Mouse (Mus musculus): ENCODE results near the gene Slc41a2. TPM values are rescaled to one million over a fixed set of nuclear protein-coding genes. Genes with fewer than 3 reads are reported as not detected.

Slc41a2 gene
- polyA plus RNA-seq, 1 experiment from 2014 or later: 1.0 TPM

- no peak for ATAC-seq (ENCODE audit: insufficient number of reproducible peaks, low FRiP score)
- H3K27ac ChIP-seq (ENCODE audit: poor library complexity, severe bottlenecking): no peak overlapping the region
- WGBS: 65% methylated on average over 4 of the region's 4 CpGs
- no peaks in the 10 kb centered on the region for H3K36me3 ChIP-seq
- H3K4me1 ChIP-seq (replicated peaks): no peaks in the 10 kb centered on the region
- no peak overlapping the region for H3K9ac ChIP-seq
- peaks cover 6% of the 10 kb centered on the region; the same call in 1 of the 2 replicates for H3K9me3 ChIP-seq (replicated peaks)
- H3K4me2 ChIP-seq: no peak overlapping the region
- no peaks in the 10 kb centered on the region for H3K27me3 ChIP-seq (replicated peaks)
- H3K4me3 ChIP-seq: no peak overlapping the region
Measured at GRCm38 (mm10) chr10:83301687-83302086, 36.0 kb downstream of the Slc41a2 start.

DNA sequence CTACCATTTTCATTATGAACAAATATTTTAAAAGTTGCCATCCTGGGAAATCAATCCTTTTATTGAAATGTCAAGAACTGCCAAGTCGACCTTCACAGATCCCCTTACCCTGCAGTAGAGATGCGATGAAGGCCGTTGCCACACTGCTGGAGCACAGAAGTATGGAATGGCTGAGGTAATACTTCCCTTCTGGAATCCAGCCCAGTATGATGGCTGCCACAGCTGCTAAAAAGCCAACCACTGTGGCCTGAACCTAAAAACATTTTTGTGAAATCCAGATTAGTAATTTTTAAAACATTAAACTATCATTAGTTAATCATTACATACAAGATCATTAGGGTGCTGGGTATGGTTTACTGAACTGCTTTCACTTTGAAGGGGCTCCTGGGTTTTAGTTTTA is 36.6 kb downstream of the Slc41a2 start:
- H3K4me2 ChIP-seq: no peak overlapping the region
- H3K9ac ChIP-seq: no peak overlapping the region
- ATAC-seq (ENCODE audit: insufficient number of reproducible peaks, low FRiP score): no peak
- H3K27me3 ChIP-seq (replicated peaks): no peaks in the 10 kb centered on the region
- H3K4me3 ChIP-seq: no peak overlapping the region
- H3K27ac ChIP-seq (ENCODE audit: poor library complexity, severe bottlenecking): no peak overlapping the region
- WGBS: 49% methylated on average over 3 of the region's 3 CpGs
- H3K36me3 ChIP-seq: no peaks in the 10 kb centered on the region
- H3K4me1 ChIP-seq (replicated peaks): no peaks in the 10 kb centered on the region
- peaks cover 6% of the 10 kb centered on the region; the same call in 1 of the 2 replicates for H3K9me3 ChIP-seq (replicated peaks)

GRCm38 (mm10) chr10:83297017-83297416 is 40.7 kb downstream of the Slc41a2 start:
- no peaks in the 10 kb centered on the region for H3K36me3 ChIP-seq
- no peak overlapping the region for H3K27ac ChIP-seq (ENCODE audit: poor library complexity, severe bottlenecking)
- H3K4me1 ChIP-seq (replicated peaks): no peaks in the 10 kb centered on the region
- ATAC-seq (ENCODE audit: insufficient number of reproducible peaks, low FRiP score): no peak
- H3K4me3 ChIP-seq: no peak overlapping the region
- WGBS: 65% methylated on average over 4 of the region's 4 CpGs
- no peak overlapping the region for H3K9ac ChIP-seq
- no peak overlapping the region for H3K4me2 ChIP-seq
- H3K9me3 ChIP-seq (replicated peaks): no peaks in the 10 kb centered on the region
- no peaks in the 10 kb centered on the region for H3K27me3 ChIP-seq (replicated peaks)

DNA sequence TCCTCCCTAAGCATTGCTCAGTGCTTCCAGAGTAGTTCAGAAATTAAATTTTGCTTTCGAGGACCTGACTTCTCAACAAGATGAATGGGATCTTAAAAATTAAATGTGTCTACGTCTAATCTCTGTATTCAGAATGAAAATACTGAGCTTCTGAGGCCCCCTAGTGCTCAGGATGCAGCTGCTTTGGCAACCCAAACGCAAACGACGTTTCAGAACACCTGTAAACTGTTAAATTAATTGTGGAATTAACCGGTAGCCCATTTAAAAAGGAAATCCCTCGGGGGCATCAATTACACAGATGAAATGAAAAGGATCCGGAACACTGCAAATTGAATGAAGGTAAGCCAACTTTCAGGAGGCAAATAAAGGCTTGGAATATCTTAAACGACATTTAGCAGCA is 42.9 kb downstream of the Slc41a2 start:
- Histone ChIP-seq H3K36me3 (no peaks in the 10 kb centered on the region), H3K9me3 (replicated peaks) (no peaks in the 10 kb centered on the region), H3K9ac (no peak overlapping the region), H3K27me3 (replicated peaks) (no peaks in the 10 kb centered on the region), H3K4me1 (replicated peaks) (no peaks in the 10 kb centered on the region), H3K4me3 (no peak overlapping the region), H3K4me2 (no peak overlapping the region), H3K27ac (ENCODE audit: poor library complexity, severe bottlenecking) (no peak overlapping the region)
- ATAC-seq (ENCODE audit: insufficient number of reproducible peaks, low FRiP score): no peak
- WGBS: 60% methylated on average over 9 of the region's 9 CpGs

DNA sequence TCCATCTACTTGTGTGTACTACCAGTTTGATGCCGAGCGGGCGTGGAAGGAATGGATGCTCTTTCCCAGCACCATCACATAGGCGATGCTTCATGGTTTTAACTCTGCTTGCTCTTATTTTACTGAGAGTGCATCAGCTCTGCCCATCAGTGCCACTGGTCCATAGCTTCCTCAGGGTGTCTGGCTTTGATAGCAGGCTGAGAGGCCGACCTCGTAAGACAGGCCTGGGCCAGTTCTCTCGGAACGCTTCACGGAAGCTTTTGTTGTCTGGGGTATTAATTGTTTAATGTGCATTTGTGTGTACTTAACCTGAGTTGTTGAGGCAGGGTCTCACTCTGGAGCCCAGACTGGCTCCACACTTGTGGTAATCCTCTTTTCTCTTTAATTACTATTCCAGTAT is 44.3 kb downstream of the Slc41a2 start:
- H3K27me3 ChIP-seq (replicated peaks): no peaks in the 10 kb centered on the region
- no peak overlapping the region for H3K4me3 ChIP-seq
- no peaks in the 10 kb centered on the region for H3K36me3 ChIP-seq
- no peak overlapping the region for H3K9ac ChIP-seq
- H3K4me2 ChIP-seq: no peak overlapping the region
- ATAC-seq (ENCODE audit: insufficient number of reproducible peaks, low FRiP score): no peak
- no peaks in the 10 kb centered on the region for H3K9me3 ChIP-seq (replicated peaks)
- 88% methylated on average over 9 of the region's 9 CpGs for WGBS
- no peaks in the 10 kb centered on the region for H3K4me1 ChIP-seq (replicated peaks)
- H3K27ac ChIP-seq (ENCODE audit: poor library complexity, severe bottlenecking): no peak overlapping the region

DNA sequence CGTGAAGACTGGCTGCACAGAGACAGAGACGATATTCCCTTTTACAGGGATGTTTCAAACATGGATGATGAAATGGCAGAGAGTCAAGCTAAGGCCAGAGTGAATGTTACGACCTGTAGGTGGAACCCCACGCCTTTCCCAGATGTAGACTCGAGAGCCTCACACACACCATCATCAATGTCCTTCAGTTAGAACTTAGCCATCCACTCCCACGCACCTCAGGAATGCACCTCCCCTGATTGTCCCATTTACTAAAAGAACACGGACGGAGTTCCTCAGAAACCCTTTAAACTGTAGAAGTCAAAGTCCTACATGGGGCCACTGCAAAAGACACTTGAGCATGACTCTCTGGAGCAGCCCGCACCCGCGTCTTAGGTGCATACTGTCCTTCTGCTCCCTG is 46.0 kb downstream of the Slc41a2 start:
- no peaks in the 10 kb centered on the region for H3K9me3 ChIP-seq (replicated peaks)
- H3K27ac ChIP-seq (ENCODE audit: poor library complexity, severe bottlenecking): no peak overlapping the region
- H3K4me1 ChIP-seq (replicated peaks): no peaks in the 10 kb centered on the region
- no peak for ATAC-seq (ENCODE audit: insufficient number of reproducible peaks, low FRiP score)
- 77% methylated on average over 11 of the region's 11 CpGs for WGBS
- H3K4me3 ChIP-seq: no peak overlapping the region
- no peaks in the 10 kb centered on the region for H3K27me3 ChIP-seq (replicated peaks)
- no peak overlapping the region for H3K9ac ChIP-seq
- H3K4me2 ChIP-seq: no peak overlapping the region
- H3K36me3 ChIP-seq: no peaks in the 10 kb centered on the region

- ATAC-seq (ENCODE audit: insufficient number of reproducible peaks, low FRiP score): no peak
- WGBS: 65% methylated on average over 6 of the region's 6 CpGs
Measured at GRCm38 (mm10) chr10:83287828-83288227, 49.9 kb downstream of the Slc41a2 start.

GRCm38 (mm10) chr10:83286399-83286798 is 51.3 kb downstream of the Slc41a2 start:
- Histone ChIP-seq H3K27ac (ENCODE audit: poor library complexity, severe bottlenecking) (no peak overlapping the region), H3K4me1 (replicated peaks) (no peaks in the 10 kb centered on the region), H3K9ac (no peak overlapping the region), H3K9me3 (replicated peaks) (no peaks in the 10 kb centered on the region), H3K27me3 (replicated peaks) (no peaks in the 10 kb centered on the region), H3K4me2 (no peak overlapping the region), H3K4me3 (no peak overlapping the region), H3K36me3 (no peaks in the 10 kb centered on the region)
- 50% methylated on average over 7 of the region's 7 CpGs for WGBS
- ATAC-seq (ENCODE audit: insufficient number of reproducible peaks, low FRiP score): no peak

More at GRCm38 (mm10) chr10:83287828-83288227, 49.9 kb downstream of the Slc41a2 start:
- no peak overlapping the region for H3K27ac ChIP-seq (ENCODE audit: poor library complexity, severe bottlenecking)
- no peak overlapping the region for H3K9ac ChIP-seq
- no peaks in the 10 kb centered on the region for H3K9me3 ChIP-seq (replicated peaks)
- no peaks in the 10 kb centered on the region for H3K36me3 ChIP-seq
- H3K4me3 ChIP-seq: no peak overlapping the region
- H3K4me2 ChIP-seq: no peak overlapping the region
- H3K4me1 ChIP-seq (replicated peaks): no peaks in the 10 kb centered on the region
- H3K27me3 ChIP-seq (replicated peaks): no peaks in the 10 kb centered on the region

DNA sequence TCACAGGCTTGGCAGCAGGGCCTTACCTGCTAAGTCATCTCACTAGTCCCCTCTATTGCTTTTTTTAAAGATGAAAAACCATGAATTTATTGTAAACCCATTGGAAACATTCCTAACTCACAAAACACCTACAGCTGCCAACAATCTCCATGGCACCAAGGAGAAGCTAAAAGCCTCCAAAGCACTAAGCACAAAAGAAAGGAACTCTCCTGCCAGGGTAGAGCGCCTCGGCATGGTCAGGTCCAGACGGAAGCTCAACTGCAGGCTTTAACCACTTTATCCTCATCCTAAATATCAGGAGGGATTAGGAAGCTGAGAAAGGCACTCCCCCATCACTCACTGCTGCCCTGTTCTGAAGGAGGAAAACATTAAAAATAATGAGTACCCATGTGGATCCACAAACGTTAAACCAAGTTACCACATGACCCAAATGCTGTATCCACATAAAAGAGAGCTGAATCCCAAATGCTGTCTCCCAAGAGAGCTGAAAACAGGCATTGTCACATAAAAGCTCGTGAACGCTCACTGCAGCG is 51.9 kb downstream of the Slc41a2 start:
- H3K27me3 ChIP-seq (replicated peaks): no peaks in the 10 kb centered on the region
- H3K9ac ChIP-seq: no peak overlapping the region
- no peak overlapping the region for H3K27ac ChIP-seq (ENCODE audit: poor library complexity, severe bottlenecking)
- no peaks in the 10 kb centered on the region for H3K4me1 ChIP-seq (replicated peaks)
- no peak for ATAC-seq (ENCODE audit: insufficient number of reproducible peaks, low FRiP score)
- H3K4me2 ChIP-seq: no peak overlapping the region
- no peaks in the 10 kb centered on the region for H3K9me3 ChIP-seq (replicated peaks)
- no peak overlapping the region for H3K4me3 ChIP-seq
- H3K36me3 ChIP-seq: no peaks in the 10 kb centered on the region
- 81% methylated on average over 7 of the region's 7 CpGs for WGBS

- H3K4me2 ChIP-seq: no peak overlapping the region
- H3K4me3 ChIP-seq: no peak overlapping the region
- H3K9me3 ChIP-seq (replicated peaks): no peaks in the 10 kb centered on the region
- no peaks in the 10 kb centered on the region for H3K27me3 ChIP-seq (replicated peaks)
- no peak overlapping the region for H3K9ac ChIP-seq
- no peak for ATAC-seq (ENCODE audit: insufficient number of reproducible peaks, low FRiP score)
- H3K4me1 ChIP-seq (replicated peaks): no peaks in the 10 kb centered on the region
- no peaks in the 10 kb centered on the region for H3K36me3 ChIP-seq
- H3K27ac ChIP-seq (ENCODE audit: poor library complexity, severe bottlenecking): no peak overlapping the region
- WGBS: 71% methylated on average over 4 of the region's 4 CpGs
Measured at GRCm38 (mm10) chr10:83284916-83285315, 52.8 kb downstream of the Slc41a2 start.

- no peak overlapping the region for H3K4me3 ChIP-seq
- no peaks in the 10 kb centered on the region for H3K9me3 ChIP-seq (replicated peaks)
- WGBS: 55% methylated on average over 13 of the region's 13 CpGs
- H3K27ac ChIP-seq (ENCODE audit: poor library complexity, severe bottlenecking): no peak overlapping the region
- no peaks in the 10 kb centered on the region for H3K4me1 ChIP-seq (replicated peaks)
- H3K9ac ChIP-seq: no peak overlapping the region
- no peaks in the 10 kb centered on the region for H3K36me3 ChIP-seq
- H3K27me3 ChIP-seq (replicated peaks): no peaks in the 10 kb centered on the region
- no peak overlapping the region for H3K4me2 ChIP-seq
- ATAC-seq (ENCODE audit: insufficient number of reproducible peaks, low FRiP score): no peak
Measured at GRCm38 (mm10) chr10:83266731-83267130, 71.0 kb downstream of the Slc41a2 start.

DNA sequence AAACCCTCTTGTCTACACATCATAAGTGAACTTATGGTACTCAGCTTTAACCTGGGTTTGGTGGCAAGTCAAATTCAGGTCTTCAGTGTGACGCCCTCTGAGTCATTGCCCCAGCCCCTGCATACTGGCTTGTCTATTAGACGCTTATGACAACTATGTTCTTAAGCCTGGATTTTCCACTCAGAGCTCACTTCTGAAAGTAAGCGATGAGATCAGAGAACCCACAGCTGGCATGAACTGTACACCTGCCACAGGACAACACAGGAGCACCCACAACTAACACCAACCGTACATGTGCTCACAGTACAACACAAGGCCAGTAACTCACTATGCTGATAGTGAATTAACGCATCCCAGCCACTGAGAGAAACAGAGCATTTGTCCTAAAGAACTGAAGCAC is 71.4 kb downstream of the Slc41a2 start:
- H3K9ac ChIP-seq: no peak overlapping the region
- H3K36me3 ChIP-seq: no peaks in the 10 kb centered on the region
- H3K9me3 ChIP-seq (replicated peaks): no peaks in the 10 kb centered on the region
- ATAC-seq (ENCODE audit: insufficient number of reproducible peaks, low FRiP score): no peak
- no peak overlapping the region for H3K27ac ChIP-seq (ENCODE audit: poor library complexity, severe bottlenecking)
- no peaks in the 10 kb centered on the region for H3K4me1 ChIP-seq (replicated peaks)
- no peak overlapping the region for H3K4me2 ChIP-seq
- no peak overlapping the region for H3K4me3 ChIP-seq
- 74% methylated on average over 5 of the region's 5 CpGs for WGBS
- no peaks in the 10 kb centered on the region for H3K27me3 ChIP-seq (replicated peaks)
